Mouse (Mus musculus) heart, postnatal 10 days (tissue): Measurements from ENCODE around the gene Gm10272. TPM values are rescaled to one million over a fixed set of nuclear protein-coding genes. Genes with fewer than 3 reads are reported as not detected.
"Not testable (repeated sequence)": the region's sequence is repeated elsewhere in the genome, so short reads cannot be mapped to it uniquely, and the experiment has no call there.

Experiments
- DNase-seq, 2 experiments: peaks; one replicate each; pipeline ENCODE4 v3.0.0; 2021
- intact Hi-C: fragments of 180-260 bp; cut with DNase I; formaldehyde crosslinking; loops from one replicate; pipeline ENCODE4 v1.15.1; 2025
- total RNA-seq, 2 experiments: library from RNA; stranded (reverse); gene quantifications; 2 replicates each; pipeline ENCODE4 v1.2.3; 2021

Gene Gm10272
- total RNA-seq, result not detected

DNA sequence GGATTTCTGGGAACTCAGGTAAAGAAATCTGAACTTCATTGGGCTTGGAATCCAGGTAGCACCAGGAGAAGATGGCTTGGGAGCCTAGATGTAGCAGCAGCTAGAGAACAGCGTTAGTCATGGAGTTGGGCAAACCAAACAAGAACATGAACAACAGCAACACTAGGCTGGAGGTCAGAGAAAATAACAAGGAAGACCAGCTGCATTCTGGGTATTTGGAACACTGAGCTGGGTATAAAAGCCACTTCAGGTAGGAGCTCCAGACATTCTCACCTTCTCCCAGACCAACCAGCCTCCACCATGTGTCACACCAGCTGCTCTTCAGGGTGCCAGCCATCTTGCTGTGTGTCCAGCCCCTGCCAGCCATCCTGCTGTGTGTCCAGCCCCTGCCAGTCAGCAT, at the start of gene Gm10272:
Gene Gm10272 (plus strand): TSS at position 301 of the 400 bp plus-strand sequence.
- intact Hi-C loops, result no loop called here
- DNase-seq, result no peak

DNA sequence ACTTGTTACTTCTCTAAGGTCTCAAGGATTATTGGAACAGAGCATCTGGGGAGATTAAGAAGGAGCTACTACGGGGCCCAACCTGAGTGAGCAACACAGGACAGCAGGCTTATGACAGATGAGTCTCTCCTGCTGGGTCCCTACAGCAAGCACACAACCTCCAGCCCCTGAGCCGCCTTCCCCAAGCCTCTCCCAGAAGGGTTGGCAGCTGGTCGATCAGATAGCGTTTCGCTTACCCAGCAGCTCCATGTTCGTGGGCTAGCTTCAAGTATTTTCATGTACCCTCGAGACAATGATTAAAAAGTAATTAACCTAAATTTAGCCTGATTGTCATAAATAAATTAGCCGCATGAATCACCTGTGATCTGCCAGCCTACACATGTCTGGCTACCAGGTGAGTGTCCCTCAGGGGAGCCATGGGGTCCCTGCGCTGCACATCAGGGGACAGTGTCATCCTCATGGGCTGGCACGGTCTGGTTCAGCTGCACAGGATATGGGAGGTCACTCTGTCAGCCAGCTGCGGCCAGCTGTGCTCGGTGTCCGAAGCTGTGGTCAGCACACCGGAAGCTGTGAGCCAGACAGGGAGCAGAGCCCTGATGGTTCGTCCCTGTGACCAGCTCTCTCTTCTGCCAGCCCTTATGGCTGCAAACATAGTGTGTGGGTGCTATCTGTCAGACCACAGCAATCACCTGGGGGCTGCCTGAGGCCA, 48.0 kb upstream of the Gm10272 start:
- intact Hi-C loops, result no loop called here
- DNase-seq, result peak; percentile 47 to 62

DNA sequence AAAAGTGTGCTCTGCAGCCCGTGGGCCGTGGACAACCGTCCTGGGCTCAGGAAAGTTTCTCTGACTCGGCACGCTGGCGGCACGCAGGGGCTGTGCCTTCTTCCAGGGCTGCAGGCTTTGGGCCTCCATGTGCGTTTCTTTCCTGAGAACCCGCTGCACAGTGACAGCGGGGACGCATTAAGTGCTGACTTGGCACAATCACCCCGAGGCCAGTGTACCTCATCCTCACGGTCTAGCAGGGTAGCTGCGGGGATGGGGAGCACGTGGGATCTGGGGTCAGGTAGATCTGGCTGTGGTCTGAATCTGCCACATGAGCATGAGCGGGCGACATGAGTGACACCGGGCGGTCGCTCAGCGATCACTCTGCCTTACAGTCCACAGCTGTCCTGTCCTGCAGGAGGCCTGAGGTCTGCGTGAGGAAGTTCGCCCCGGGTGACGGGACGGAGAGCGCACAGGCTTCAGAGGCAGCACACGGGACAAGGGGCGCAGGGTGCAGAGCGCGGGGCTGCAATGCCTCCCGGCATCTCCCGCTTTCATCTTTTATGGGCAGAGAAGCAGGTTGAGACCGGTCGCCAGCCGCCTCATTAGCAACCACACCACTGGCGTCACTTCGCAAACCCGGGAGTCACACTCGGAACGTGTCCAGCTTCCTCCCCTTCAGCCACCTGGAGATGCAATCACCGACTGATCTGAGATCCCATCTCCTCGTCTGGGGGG, 42.3 kb upstream of the Gm10272 start:
- DNase-seq, result no peak

DNA sequence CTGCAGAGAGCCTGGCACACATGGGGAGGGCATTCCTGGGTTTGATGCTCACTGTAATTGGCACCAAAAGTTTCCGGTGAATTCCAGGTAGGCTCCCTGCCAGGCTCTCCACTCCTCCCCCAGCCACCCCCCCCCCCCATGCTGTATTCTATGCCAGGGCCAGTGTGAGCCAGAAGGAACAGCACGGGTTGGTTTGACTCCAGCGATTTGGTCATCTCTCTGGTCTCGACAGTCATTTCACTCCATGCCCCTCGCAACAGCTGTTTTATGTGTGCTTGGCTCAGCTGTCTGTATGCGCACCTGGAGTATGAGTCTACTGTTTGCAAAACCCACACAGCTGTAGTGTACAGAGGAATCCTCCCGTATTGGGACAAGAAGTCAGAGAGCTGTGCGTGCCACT, 40.1 kb upstream of the Gm10272 start:
- peak; percentile 20 to 34 for DNase-seq
- intact Hi-C loops, result no loop called here

More for the DNA sequence above, 42.3 kb upstream of the Gm10272 start:
- intact Hi-C loops, result no loop called here

DNA sequence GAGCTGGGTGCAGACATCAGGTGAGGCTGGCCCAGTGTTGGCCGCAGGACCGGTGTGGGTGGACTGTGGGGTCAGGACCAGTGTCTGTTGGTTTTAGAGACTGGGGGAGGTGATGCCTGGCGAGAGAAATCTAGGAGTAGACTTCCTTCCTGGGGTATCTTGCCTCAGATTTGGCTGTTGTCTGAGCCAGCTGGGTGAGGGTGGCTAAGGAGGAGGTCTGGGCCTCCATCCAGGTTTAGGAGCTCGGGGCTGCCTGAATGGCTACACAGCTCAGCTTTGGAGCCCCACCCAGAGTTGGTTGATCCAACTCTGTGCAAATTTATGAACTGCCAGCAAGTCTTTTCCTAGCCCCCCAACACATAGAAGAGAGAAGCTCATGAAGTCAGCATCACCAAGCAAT, 39.0 kb upstream of the Gm10272 start:
- intact Hi-C loops, result no loop called here
- DNase-seq, result no peak

DNA sequence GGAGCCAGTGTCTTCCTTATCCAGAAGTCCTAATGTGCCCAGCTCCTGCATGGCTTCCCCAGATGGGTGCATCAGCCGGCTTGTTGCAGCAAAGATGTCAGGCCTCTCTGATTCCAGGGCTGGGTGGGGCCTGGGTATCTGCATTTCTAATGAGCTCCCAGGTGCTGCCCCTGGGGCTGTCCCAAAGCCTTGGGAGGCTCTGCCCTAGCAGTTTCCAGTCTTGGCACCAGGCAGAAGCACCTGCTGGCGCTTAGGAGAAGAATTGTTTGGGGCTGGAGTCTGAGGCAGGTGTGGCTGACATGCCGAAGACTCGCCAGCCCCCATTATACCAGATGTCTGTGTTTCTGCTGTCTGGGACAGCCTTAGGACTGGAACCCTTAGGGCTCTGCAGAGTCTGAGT, 35.7 kb upstream of the Gm10272 start:
- intact Hi-C loops, result no loop called here
- DNase-seq, result no peak

DNA sequence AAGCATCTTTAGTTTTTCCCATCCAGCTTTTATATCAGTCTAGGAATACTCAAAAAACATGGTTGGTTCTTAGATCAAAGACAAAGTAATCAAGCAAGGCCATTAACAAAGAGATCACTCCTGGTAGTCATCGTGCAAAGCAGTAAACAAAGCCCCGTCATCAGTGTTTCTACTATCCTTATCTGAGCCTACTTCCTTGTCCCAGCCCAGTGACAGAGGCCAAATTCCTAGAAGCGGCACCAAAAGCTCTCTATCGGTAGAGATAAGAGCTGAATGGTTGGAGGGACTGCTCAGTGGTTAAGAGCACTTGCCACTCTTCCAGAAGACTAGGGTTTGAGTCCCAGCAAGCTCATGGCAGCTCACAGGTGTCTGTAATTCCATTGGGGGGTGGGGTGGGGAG, 34.9 kb upstream of the Gm10272 start:
- intact Hi-C loops, result no loop called here
- no peak for DNase-seq

DNA sequence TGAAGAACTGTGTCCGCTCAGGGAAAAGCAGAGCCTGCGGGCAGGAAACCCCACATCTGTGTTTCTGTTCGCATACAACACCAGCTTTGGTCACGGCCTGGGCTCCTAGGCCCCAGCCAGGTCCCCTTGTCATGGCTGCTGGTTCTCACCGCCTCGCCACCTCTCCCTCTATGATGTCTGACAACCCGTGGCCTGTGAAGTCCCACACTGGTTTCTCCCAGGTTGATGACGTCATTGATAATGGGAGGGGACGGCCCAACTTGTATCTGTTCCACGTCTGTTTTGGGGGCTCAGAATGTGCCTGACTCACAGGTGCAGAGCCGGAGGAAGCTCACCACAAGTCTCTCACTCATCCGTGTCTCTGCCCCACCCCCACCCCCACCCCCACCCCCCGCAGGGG, 32.7 kb upstream of the Gm10272 start:
- DNase-seq, result no peak
- intact Hi-C loops, result no loop called here

DNA sequence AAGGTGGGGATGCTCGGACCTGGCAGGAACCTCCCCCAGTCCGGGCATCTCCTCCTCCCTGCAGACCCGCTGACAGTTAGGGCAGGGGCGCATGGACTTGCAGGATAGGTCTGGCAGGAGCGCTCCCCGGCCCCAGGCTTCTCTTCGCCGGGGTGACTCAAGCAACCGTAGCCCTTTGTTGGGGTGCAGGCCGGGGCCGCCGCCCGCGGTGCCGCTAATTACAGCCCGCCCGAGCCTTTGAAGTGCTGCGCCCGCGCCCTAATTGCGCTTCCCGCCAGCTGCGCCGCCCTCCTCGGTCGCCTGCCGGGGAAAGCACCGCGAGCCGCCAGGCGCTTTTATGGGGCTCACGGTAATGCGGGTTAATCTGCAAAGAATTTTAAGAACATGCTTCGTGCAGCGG, 28.9 kb upstream of the Gm10272 start:
- no peak for DNase-seq
- intact Hi-C loops, result no loop called here

DNA sequence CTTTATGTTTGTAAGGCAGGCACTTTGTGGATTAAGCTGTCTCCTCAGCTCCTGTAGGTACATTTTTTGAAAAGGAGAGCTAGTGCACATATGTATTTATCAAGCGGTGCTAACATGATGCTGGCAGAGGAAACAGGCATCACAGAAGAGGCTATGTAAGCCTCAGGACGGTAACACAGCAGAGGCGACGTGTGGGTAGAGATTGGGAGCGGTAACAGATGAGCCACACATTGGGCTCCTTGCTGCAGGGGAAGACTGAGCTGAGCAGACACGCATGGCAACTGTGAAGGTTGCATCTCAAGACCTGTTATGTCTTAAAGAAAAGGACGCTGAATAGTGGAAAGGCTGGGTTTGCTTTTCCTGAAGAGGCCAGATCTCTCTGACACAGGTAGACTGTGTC, 23.4 kb upstream of the Gm10272 start:
- intact Hi-C loops, result no loop called here
- DNase-seq, result no peak

DNA sequence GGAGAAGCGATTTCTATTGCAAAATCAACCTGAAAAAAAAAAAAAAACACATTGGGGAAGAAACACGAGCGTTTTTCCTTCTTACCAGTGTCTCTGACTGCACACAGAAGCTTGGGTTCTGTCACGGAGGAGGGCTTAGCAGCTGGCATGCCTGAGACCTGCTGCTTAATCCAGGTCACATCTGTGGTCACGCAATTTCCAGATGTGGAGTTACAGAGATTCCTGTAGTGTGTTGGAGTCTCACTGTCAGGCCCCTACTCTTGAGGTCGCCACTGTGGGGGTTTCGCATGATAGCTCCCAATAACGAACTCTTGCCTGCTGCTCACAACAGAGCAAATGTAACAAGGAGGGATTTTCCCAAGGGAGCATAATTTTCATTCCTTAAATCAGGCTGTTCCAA, 22.2 kb upstream of the Gm10272 start:
- DNase-seq, result no peak
- intact Hi-C loops, result no loop called here

DNA sequence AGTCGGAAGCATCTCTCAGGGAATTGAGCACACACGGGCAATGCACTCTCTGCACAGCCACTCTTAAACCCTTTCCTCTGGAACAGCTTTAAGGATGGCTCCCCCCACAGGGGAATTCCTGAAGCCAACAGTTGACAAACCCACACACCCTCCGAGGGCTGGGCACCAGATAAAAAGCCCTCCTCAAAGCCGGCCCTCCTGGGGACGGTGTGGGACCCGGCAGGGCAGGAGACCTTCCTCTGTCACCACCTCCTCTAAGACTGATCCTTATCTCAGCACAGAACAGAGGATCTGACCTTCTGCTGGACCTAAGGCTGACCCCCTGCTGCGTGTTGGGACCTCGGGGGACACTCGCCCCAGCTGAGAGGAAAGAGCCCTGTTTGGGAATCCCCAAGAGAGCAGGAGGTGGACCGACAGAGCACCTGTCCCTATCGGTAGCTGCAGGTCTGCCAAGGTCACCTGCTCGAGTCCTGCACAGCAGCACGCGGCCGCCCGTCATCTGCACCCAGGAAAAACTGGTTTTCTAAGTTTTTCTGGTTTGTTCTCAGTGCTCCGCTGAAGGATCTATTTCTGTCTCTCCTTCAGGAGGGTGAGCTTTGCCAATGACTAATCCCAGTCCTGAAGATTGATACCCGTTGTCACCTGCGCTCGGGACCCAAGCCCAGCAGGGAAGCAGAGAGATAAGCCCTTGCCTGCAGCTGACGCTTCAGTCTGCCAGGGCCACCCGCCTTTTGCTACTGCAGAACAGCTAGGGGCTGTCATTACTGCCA, 20.3 kb upstream of the Gm10272 start, which contains the start of gene Tspear:
Gene Tspear (plus strand): TSS at position 675 of the 770 bp plus-strand sequence.
- DNase-seq, result peak in 1 of 2 experiments; percentile 29
- intact Hi-C loops, result no loop called here

DNA sequence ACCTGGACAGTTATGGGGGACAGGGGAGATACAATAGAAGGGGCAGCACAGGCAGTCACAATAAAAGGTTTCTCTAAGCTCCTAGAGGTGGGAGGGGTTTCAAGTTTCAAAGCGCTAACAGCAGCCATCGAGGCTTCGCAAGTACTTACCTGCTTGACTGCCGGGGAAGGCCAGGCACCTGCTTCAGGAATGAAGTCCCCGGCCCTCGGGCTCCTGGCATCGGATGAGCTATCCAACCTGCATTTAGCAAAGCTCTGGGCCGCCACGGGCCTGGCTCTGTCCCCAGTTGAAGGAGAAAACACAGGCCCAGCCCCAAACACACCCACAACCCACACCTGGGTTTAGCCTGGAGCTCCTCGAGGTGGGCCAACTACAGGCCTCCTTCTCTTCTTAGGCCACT, 19.4 kb upstream of the Gm10272 start:
- DNase-seq, result no peak
- intact Hi-C loops, result no loop called here

DNA sequence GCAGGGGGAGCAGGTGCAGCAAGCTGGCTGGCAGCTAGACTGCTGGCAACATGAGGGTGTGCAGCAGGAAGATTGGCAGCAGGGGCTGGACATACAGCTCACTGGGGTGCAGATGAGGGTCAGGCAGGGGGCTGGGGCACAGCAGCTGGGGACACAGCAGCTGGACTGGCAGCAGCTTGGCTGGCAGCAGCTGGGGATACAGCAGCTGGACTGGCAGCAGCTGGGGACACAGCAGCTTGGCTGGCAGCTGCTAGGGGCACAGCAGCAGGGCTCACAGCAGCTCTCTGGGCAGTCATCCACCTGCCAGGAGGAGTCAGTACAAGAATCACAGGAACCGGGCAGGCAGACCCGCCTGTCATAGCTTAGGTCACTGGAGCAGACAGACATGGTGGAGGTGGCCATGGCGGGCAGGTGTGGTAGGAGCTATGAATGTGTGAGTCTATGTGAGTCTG, 16.0 kb upstream of the Gm10272 start, which contains the start of gene Gm19402:
Gene Gm19402 (minus strand): TSS at position 402 of the 452 bp plus-strand sequence.
- DNase-seq, intact Hi-C loops: not testable (repeated sequence)

DNA sequence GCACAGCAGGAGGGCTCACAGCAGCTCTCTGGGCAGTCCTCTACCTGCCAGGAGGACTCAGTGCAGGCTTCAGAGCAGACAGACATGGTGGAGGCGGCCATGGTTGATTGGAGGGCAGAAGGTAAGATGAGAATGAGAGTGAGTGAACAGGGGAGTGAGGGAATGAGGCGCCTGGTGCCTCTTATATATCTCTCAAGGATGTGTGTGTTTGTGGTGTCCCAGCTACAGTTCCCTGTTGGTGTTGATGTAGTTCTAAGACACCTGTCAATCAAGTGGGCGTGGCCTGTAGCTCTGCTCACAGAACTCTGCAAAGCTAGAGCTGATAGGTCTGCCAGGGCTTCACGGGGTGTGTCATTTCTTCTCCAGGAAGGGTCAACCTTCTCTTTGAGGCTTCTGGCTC, 9.3 kb upstream of the Gm10272 start, which contains the start of gene Gm9508:
Gene Gm9508 (minus strand): TSS at position 101 of the 400 bp plus-strand sequence.
- no peak for DNase-seq
- intact Hi-C loops, result no loop called here

DNA sequence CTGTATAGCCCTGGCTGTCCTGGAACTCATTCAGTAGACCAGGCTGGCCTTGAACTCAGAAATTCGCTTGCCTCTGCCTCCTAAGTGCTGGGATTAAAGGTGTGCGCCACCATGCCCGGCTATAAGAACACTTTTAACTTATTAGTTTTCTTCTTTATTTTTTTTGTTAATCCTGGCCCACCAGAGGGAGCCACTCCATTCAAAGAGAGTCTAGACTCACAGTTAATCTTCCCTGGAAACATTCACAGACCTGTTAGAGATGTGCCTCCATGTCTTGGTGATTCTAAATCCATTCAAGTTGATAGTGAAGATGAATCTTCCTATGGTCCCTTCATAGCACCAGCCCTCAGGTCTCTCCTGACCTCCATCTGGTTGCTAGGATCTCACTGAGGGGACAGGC, 3.4 kb downstream of the Gm10272 start:
- intact Hi-C loops, result no loop called here
- DNase-seq, result peak in 1 of 2 experiments; percentile 23

DNA sequence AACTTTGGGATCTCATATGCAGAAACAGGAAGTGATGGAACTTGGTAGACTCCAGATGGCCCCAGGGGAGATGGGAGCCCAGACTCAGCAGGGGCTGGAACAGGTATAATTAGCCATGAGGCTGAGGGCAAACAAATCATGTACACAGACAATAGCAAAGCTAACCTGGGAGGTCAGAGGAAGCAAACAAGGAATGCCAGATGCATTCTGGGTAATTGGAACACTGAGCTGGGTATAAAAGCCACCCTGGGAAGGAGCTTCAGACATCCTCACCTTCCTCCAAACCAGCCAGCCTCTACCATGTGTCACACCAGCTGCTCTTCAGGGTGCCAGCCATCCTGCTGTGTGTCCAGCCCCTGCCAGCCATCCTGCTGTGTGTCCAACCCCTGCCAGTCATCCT, 4.7 kb downstream of the Gm10272 start, which contains the start of gene Gm10024:
Gene Gm10024 (plus strand): TSS at position 301 of the 400 bp plus-strand sequence.
- intact Hi-C loops, DNase-seq: not testable (repeated sequence)

DNA sequence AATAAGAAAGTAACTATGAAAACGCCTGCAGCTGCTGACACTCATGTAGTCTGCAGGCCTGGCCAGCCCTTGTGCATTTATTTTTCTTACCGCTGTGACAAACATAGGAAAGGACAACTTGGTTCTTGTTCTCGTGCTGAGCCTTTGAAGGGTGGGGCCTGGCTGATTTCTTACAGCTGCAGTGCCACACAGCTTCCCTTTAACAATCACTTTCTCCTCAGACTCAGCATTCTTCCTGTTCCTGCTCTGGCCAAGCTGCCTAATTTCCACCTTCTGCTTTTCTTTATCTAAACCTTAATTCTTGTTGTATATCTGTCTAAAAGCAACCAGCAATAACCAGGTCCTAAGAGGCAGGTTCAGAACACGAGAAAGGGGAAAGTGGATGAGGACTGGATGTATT, 7.3 kb downstream of the Gm10272 start:
- intact Hi-C loops, result no loop called here
- DNase-seq, result no peak

DNA sequence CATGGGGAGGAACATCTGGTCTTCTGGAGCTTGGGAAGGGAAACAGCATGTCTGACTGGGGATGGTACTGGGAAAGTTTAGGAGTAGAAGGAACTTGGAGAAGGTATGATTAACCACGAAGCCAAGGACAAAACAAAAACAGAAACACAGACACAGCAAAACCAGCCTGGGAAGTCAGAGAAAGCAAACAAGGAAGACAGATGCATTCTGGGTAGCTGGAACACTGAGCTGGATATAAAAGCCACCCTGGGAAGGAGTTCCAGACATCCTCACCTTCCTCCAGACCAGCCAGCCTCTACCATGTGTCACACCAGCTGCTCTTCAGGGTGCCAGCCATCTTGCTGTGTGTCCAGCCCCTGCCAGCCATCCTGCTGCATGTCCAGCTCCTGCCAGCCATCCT, 9.1 kb downstream of the Gm10272 start, which contains the start of gene Gm10142:
Gene Gm10142 (plus strand): TSS at position 301 of the 400 bp plus-strand sequence.
- intact Hi-C loops, result no loop called here
- no peak for DNase-seq

DNA sequence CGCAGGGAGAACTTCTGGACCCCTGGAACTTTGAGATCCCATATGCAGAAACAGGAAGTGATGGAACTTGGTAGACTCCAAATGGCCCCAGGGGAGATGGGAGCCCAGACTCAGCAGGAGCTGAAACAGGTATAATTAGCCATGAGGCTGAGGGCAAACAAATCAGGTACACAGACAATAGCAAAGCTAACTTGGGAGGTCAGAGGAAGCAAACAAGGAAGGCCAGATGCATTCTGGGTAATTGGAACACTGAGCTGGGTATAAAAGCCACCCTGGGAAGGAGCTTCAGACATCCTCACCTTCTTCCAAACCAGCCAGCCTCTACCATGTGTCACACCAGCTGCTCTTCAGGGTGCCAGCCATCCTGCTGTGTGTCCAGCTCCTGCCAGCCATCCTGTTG, 13.9 kb downstream of the Gm10272 start, which contains the start of gene Krtap12-1:
Gene Krtap12-1 (plus strand): TSS at position 301 of the 400 bp plus-strand sequence.
- DNase-seq, intact Hi-C loops: not testable (repeated sequence)

DNA sequence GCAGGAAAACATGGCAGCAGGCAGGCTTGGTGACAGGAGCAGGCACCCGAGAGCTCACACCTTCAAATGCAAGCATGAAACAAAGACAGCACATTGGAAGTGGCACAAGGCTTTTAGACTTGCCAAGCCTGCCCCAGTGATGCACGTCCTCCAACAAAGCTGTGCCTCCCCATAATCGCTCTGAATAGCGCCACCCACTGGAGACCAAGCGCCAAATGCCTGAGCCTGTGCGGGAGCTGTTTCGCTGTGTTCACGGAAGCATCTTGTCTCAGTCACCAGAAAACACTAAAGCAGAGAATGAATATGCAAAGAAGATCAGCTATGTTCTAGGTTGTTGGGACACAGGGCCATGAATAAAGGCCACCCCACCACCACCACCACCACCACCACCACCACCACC, 18.4 kb downstream of the Gm10272 start:
- intact Hi-C loops, result loop anchor here (5.0 kb wide), 1 partner anchor 157 kb away; no protein-coding TSS in a partner anchor
- DNase-seq, result no peak
